Mouse (Mus musculus) megakaryocyte-erythroid progenitor cell, adult 5 weeks (primary cell): ENCODE measurements around the gene Vmn1r26. TPM values are rescaled to one million over a fixed set of nuclear protein-coding genes. Genes with fewer than 3 reads are reported as not detected.

ENCODE experiments used
- polyA plus RNA-seq: library from polyadenylated mRNA; stranded (reverse); fragments of >175 nt; gene quantifications from 2 replicates; pipeline ENCODE4 v1.2.3, GENCODE M21; 2012

Vmn1r26 gene
- polyA plus RNA-seq, result 0.09 TPM in 1 of 2 replicates, not detected in the other

DNA sequence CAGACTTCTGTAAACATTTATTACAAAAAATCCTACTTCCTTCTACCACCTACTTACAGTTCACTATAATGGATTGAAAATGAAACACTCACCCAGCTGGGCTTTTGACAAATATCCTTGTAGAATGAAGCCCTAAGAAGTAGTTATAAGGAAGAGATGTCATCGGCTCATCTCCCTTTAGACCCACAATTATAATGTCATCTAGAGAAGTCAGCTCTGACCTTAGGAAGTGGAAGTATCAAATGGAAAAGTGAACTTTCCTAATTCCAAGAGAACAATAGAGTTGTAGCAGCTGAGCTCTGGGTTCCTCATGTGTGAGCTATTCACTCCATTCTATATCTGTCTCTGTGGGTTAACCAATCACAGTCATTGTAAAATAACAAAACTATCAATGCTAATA lies at the start of gene Vmn1r26:
Vmn1r26 (minus strand) TSS at position 101 of the 400 bp plus-strand sequence.

GRCm38 (mm10) chr6:57980710-57981109 lies 34.2 kb downstream of the Vmn1r26 start, which contains the start of gene Vmn1r25:
Gene Vmn1r25 (minus strand): TSS chr6:57980810.

GRCm38 (mm10) chr6:57961403-57961802 lies 53.6 kb downstream of the Vmn1r26 start, which contains the start of gene Vmn1r24:
Gene Vmn1r24 (minus strand): TSS chr6:57961503.

Other genes with a start within 250 kb of the Vmn1r26 start
- 3.3 and 5.9 TPM in 2 replicates for gene Vopp1, start 190.0 kb downstream of the Vmn1r26 start, polyA plus RNA-seq
- gene Vmn1r21, start 164.8 kb downstream of the Vmn1r26 start, polyA plus RNA-seq, result not detected in 2 replicates
- not detected in 2 replicates for gene Vmn1r22, start 107.1 kb downstream of the Vmn1r26 start, polyA plus RNA-seq
- not detected in 2 replicates for gene Vmn1r23, start 88.3 kb downstream of the Vmn1r26 start, polyA plus RNA-seq
- gene Vmn1r24, start 53.7 kb downstream of the Vmn1r26 start, polyA plus RNA-seq, result not detected in 2 replicates
- gene Vmn1r25, start 34.3 kb downstream of the Vmn1r26 start, polyA plus RNA-seq, result not detected in 2 replicates
- gene Vmn1r27, start 203.7 kb upstream of the Vmn1r26 start, polyA plus RNA-seq, result not detected in 2 replicates
- not detected in 2 replicates for gene Vmn1r28, start 246.9 kb upstream of the Vmn1r26 start, polyA plus RNA-seq